Mouse (Mus musculus): ENCODE data around the gene Cct4. TPM values are rescaled to one million over a fixed set of nuclear protein-coding genes. Genes with fewer than 3 reads are reported as not detected.

The Cct4 gene
- polyA plus RNA-seq, 1 experiment from 2014 or later = 448 TPM

DNA sequence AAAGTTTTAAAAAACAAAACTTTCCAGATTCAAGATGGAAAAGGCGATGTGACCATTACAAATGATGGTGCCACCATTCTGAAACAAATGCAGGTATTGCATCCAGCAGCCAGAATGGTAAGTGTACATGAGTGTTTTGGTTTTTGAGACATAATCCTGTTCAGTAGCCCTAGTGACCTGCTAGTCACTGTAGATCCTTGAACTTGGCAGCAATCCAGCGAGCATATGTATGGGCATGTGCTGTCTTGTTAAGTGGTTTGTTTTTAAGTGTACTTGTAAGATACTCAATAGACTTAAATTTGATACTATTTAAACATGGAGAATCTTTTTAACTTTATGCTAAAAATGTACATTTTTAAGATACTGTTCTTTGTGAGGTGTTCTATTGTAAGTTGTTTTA is 4.0 kb downstream of the Cct4 start:
- Histone ChIP-seq H3K36me3 (ENCODE audit: control insufficient read depth, insufficient read depth, low read length) (peaks cover 20% of the 10 kb centered on the region), H3K4me2 (no peak overlapping the region), H3K27me3 (ENCODE audit: control insufficient read depth, insufficient read depth, low read length) (no peaks in the 10 kb centered on the region), H3K9ac (ENCODE audit: low read length) (no peak overlapping the region), H3K4me1 (ENCODE audit: control insufficient read depth, insufficient read depth, low read length) (peaks cover 13% of the 10 kb centered on the region), H3K4me3 (ENCODE audit: low read depth, low read length) (no peak overlapping the region), H3K27ac (ENCODE audit: low read depth, low read length) (no peak overlapping the region), H3K9me3 (ENCODE audit: control insufficient read depth, low read length) (no peaks in the 10 kb centered on the region)
- WGBS = 95% methylated on average over 2 of the region's 2 CpGs
- peak; percentile 54 for DNase-seq (ENCODE audit: low spot score, missing footprints)
- no peak for ATAC-seq (ENCODE audit: low FRiP score)

GRCm38 (mm10) chr11:22995461-22995860 is 5.1 kb downstream of the Cct4 start:
- peaks cover 25% of the 10 kb centered on the region for H3K36me3 ChIP-seq (ENCODE audit: control insufficient read depth, insufficient read depth, low read length)

DNA sequence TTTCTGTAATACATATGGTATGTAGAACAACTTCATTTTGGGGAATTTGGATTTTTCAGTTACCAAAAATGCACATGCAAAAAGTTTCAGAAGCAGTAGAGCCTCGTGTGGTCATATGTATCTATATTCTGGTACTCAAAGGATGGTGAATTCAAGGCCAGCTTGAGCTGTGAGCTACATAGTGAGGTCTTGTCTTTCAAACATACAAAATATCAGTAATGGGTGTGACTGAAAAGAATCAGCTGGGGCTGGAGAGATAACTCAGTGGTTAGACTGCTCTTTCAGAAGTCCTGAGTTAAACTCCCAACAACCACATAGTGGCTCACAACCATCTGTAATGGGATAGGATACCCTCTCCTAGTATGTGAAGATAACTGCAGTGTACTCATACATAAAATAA is 8.0 kb downstream of the Cct4 start:
- no peaks in the 10 kb centered on the region for H3K27me3 ChIP-seq (ENCODE audit: control insufficient read depth, insufficient read depth, low read length)
- H3K4me3 ChIP-seq (ENCODE audit: low read depth, low read length) = no peak overlapping the region
- WGBS = 73% methylated on average over 1 of the region's 1 CpGs
- no peak overlapping the region for H3K4me2 ChIP-seq
- H3K9me3 ChIP-seq (ENCODE audit: control insufficient read depth, low read length) = no peaks in the 10 kb centered on the region
- DNase-seq (ENCODE audit: low spot score, missing footprints) (peak; percentile 87), ATAC-seq (ENCODE audit: low FRiP score) (no peak)
- H3K27ac ChIP-seq (ENCODE audit: low read depth, low read length) = no peak overlapping the region
- no peak overlapping the region for H3K9ac ChIP-seq (ENCODE audit: low read length)
- H3K4me1 ChIP-seq (ENCODE audit: control insufficient read depth, insufficient read depth, low read length) = no peaks in the 10 kb centered on the region
- peaks cover 39% of the 10 kb centered on the region for H3K36me3 ChIP-seq (ENCODE audit: control insufficient read depth, insufficient read depth, low read length)

More at GRCm38 (mm10) chr11:22995461-22995860, 5.1 kb downstream of the Cct4 start:
- Histone ChIP-seq H3K27me3 (ENCODE audit: control insufficient read depth, insufficient read depth, low read length) (no peaks in the 10 kb centered on the region), H3K4me3 (ENCODE audit: low read depth, low read length) (no peak overlapping the region), H3K9ac (ENCODE audit: low read length) (no peak overlapping the region), H3K9me3 (ENCODE audit: control insufficient read depth, low read length) (no peaks in the 10 kb centered on the region), H3K27ac (ENCODE audit: low read depth, low read length) (no peak overlapping the region), H3K4me1 (ENCODE audit: control insufficient read depth, insufficient read depth, low read length) (peaks cover 9% of the 10 kb centered on the region), H3K4me2 (no peak overlapping the region)
- WGBS = 93% methylated on average over 4 of the region's 4 CpGs
- no peak for ATAC-seq (ENCODE audit: low FRiP score)
- DNase-seq (ENCODE audit: low spot score, missing footprints) = peak; percentile 72

DNA sequence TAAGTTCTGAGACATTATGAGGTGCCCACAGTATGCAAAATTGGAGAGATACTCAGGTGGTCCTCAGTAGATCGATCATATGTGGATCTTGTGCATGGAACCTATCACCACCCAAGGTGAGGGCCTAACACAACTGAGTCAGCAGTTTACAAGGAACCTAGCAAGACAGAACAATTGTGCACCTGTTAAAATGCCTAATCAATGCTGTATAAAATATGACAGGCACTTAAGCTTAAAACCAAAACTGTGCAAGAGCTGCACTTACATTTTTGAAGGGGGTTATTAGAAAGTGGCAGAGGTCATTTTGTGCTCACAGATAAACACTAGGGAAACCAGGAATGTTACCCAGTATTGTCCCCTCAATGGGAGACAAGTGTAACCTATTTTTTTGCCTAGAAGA is 15.0 kb downstream of the Cct4 start:
- Histone ChIP-seq H3K4me3 (ENCODE audit: low read depth, low read length) (no peak overlapping the region), H3K9me3 (ENCODE audit: control insufficient read depth, low read length) (no peaks in the 10 kb centered on the region), H3K4me1 (ENCODE audit: control insufficient read depth, insufficient read depth, low read length) (peaks cover 4% of the 10 kb centered on the region; the same call in 1 of the 2 replicates), H3K27me3 (ENCODE audit: control insufficient read depth, insufficient read depth, low read length) (no peaks in the 10 kb centered on the region), H3K4me2 (no peak overlapping the region), H3K27ac (ENCODE audit: low read depth, low read length) (no peak overlapping the region), H3K9ac (ENCODE audit: low read length) (no peak overlapping the region), H3K36me3 (ENCODE audit: control insufficient read depth, insufficient read depth, low read length) (peaks cover 22% of the 10 kb centered on the region)
- 95% methylated on average over 1 of the region's 1 CpGs for WGBS
- ATAC-seq (ENCODE audit: low FRiP score) (no peak), DNase-seq (ENCODE audit: low spot score, missing footprints) (no peak)

DNA sequence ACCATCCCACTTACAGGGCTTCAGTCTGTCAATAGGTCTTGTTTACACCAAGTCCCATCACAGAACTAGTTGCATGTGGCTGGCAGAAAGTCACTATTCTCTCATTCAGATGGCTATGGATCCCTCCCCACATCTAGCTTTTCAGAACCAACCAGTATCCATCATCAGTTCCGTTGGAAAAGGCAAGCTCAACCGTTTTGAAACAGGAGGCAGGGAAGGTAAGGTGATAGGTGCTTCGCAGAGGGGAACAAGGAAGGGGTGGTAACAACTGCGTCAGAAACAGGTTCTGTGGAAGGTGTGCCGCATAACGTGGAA is 16.8 kb downstream of the Cct4 start:
- Histone ChIP-seq H3K27me3 (ENCODE audit: control insufficient read depth, insufficient read depth, low read length) (no peaks in the 10 kb centered on the region), H3K4me3 (ENCODE audit: low read depth, low read length) (peak overlapping the region; percentile 40), H3K9ac (ENCODE audit: low read length) (no peak overlapping the region), H3K4me1 (ENCODE audit: control insufficient read depth, insufficient read depth, low read length) (peaks cover 4% of the 10 kb centered on the region; the same call in 1 of the 2 replicates), H3K9me3 (ENCODE audit: control insufficient read depth, low read length) (no peaks in the 10 kb centered on the region), H3K27ac (ENCODE audit: low read depth, low read length) (0 out of 2 replicates have a peak overlapping the region, but pooled peaks have one; percentile 25), H3K36me3 (ENCODE audit: control insufficient read depth, insufficient read depth, low read length) (peaks cover 15% of the 10 kb centered on the region; the same call in 1 of the 2 replicates), H3K4me2 (peak overlapping the region; percentile 62)
- 8% methylated on average over 6 of the region's 6 CpGs for WGBS
- no peak for DNase-seq (ENCODE audit: low spot score, missing footprints)
- peak; percentile 43 for ATAC-seq (ENCODE audit: low FRiP score)

- ATAC-seq (ENCODE audit: low FRiP score) = peak; percentile 93
- under 1% methylated on average over 22 of the region's 22 CpGs for WGBS
Measured at GRCm38 (mm10) chr11:23007481-23008180, 17.3 kb downstream of the Cct4 start, which contains the start of gene Fam161a. Gene Fam161a, plus strand, starts transcription at chr11:23007531.

DNA sequence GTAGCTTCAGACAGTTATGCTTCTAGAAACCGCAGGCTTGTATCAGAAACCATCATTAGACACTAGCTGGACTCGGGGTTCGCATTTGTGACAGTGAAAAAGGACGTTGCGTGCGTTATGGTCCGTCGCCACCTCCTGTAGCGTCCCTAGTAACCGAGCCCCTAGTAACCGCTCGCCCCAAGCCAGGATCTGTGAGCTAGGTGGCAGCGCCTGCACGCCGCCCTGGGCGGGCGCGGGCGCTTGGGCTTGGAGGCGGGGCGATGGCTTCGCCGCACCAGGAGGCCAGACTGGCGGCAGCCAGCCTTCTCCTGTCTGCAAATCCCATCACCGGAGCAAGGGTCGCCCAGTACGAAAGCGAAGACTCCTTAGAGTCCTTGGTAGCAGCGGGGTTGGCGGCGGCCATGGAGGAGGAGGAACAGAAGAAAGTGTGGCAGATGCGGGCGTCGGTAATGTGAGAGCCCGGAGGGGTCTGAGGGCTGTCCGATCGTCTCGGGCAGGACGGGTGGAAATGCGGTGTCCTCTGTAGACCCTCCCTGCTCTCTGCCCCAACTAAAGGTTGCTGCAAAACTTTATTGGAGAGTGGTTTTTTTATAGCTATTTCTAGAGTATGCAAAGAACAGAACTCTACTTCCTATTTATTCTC is 18.0 kb downstream of the Cct4 start:
- peak overlapping the region; percentile 55 for H3K27ac ChIP-seq (ENCODE audit: low read depth, low read length)
- WGBS = under 1% methylated on average over 40 of the region's 40 CpGs
- H3K9me3 ChIP-seq (ENCODE audit: control insufficient read depth, low read length) = no peaks in the 10 kb centered on the region
- H3K36me3 ChIP-seq (ENCODE audit: control insufficient read depth, insufficient read depth, low read length) = peaks cover 8% of the 10 kb centered on the region; the same call in 1 of the 2 replicates
- peak overlapping the region; percentile 66 for H3K9ac ChIP-seq (ENCODE audit: low read length)
- no peak for DNase-seq (ENCODE audit: low spot score, missing footprints)
- peak; percentile 97 for ATAC-seq (ENCODE audit: low FRiP score)
- peak overlapping the region; percentile 40 for H3K4me3 ChIP-seq (ENCODE audit: low read depth, low read length)
- H3K4me1 ChIP-seq (ENCODE audit: control insufficient read depth, insufficient read depth, low read length) = peaks cover 4% of the 10 kb centered on the region; the same call in 1 of the 2 replicates
- peak overlapping the region; percentile 62 for H3K4me2 ChIP-seq
- no peaks in the 10 kb centered on the region for H3K27me3 ChIP-seq (ENCODE audit: control insufficient read depth, insufficient read depth, low read length)

More at GRCm38 (mm10) chr11:23007481-23008180, 17.3 kb downstream of the Cct4 start, which contains the start of gene Fam161a:
- no peaks in the 10 kb centered on the region for H3K27me3 ChIP-seq (ENCODE audit: control insufficient read depth, insufficient read depth, low read length)
- H3K27ac ChIP-seq (ENCODE audit: low read depth, low read length) = peak within 1 kb of the TSS; percentile 55
- peak within 1 kb of the TSS; percentile 40 for H3K4me3 ChIP-seq (ENCODE audit: low read depth, low read length)
- H3K9me3 ChIP-seq (ENCODE audit: control insufficient read depth, low read length) = no peaks in the 10 kb centered on the region
- H3K9ac ChIP-seq (ENCODE audit: low read length) = peak within 1 kb of the TSS; percentile 66
- H3K4me2 ChIP-seq = peak within 1 kb of the TSS; percentile 62
- peak; percentile 98 for DNase-seq (ENCODE audit: low spot score, missing footprints)
- peaks cover 10% of the 10 kb centered on the region; the same call in 1 of the 2 replicates for H3K36me3 ChIP-seq (ENCODE audit: control insufficient read depth, insufficient read depth, low read length)
- H3K4me1 ChIP-seq (ENCODE audit: control insufficient read depth, insufficient read depth, low read length) = peaks cover 4% of the 10 kb centered on the region; the same call in 1 of the 2 replicates

GRCm38 (mm10) chr11:23008824-23009200 is 18.5 kb downstream of the Cct4 start:
- peak overlapping the region; percentile 66; the same call in 1 of the 2 replicates for H3K9ac ChIP-seq (ENCODE audit: low read length)
- peaks cover 4% of the 10 kb centered on the region; the same call in 1 of the 2 replicates for H3K4me1 ChIP-seq (ENCODE audit: control insufficient read depth, insufficient read depth, low read length)
- H3K4me2 ChIP-seq = peak overlapping the region; percentile 62

DNA sequence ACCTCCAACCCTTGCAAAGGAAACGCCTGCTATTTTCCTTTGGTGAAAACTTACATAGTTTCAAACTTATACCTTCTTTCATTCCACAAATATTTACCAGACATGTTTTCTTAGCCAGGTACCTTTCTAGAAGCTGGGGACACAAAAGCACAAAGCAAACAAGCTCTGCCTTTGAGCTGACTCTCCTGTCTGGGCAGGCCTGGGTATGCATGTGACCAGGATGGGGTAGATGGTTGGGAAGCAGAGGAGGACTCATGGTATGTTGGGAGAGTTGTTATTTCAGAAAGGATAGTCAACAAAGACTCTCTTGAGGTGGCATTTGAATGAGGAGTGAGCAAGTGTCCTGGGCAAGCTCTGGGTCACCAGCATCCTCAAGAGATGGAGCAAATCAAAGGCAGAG is 22.8 kb downstream of the Cct4 start:
- ATAC-seq (ENCODE audit: low FRiP score) = no peak
- no peak overlapping the region for H3K27ac ChIP-seq (ENCODE audit: low read depth, low read length)
- no peak for DNase-seq (ENCODE audit: low spot score, missing footprints)
- no peaks in the 10 kb centered on the region for H3K9me3 ChIP-seq (ENCODE audit: control insufficient read depth, low read length)
- no peaks in the 10 kb centered on the region for H3K4me1 ChIP-seq (ENCODE audit: control insufficient read depth, insufficient read depth, low read length)
- no peaks in the 10 kb centered on the region for H3K36me3 ChIP-seq (ENCODE audit: control insufficient read depth, insufficient read depth, low read length)
- no peak overlapping the region for H3K4me2 ChIP-seq
- H3K4me3 ChIP-seq (ENCODE audit: low read depth, low read length) = no peak overlapping the region
- WGBS = 72% methylated on average over 1 of the region's 1 CpGs
- H3K9ac ChIP-seq (ENCODE audit: low read length) = no peak overlapping the region
- H3K27me3 ChIP-seq (ENCODE audit: control insufficient read depth, insufficient read depth, low read length) = no peaks in the 10 kb centered on the region

More at GRCm38 (mm10) chr11:23008824-23009200, 18.5 kb downstream of the Cct4 start:
- Histone ChIP-seq H3K4me3 (ENCODE audit: low read depth, low read length) (peak overlapping the region; percentile 40), H3K36me3 (ENCODE audit: control insufficient read depth, insufficient read depth, low read length) (peaks cover 4% of the 10 kb centered on the region; the same call in 1 of the 2 replicates), H3K9me3 (ENCODE audit: control insufficient read depth, low read length) (no peaks in the 10 kb centered on the region), H3K27ac (ENCODE audit: low read depth, low read length) (no peak overlapping the region; the same call in 1 of the 2 replicates), H3K27me3 (ENCODE audit: control insufficient read depth, insufficient read depth, low read length) (no peaks in the 10 kb centered on the region)
- WGBS = 48% methylated on average over 4 of the region's 4 CpGs
- peak; percentile 90 for DNase-seq (ENCODE audit: low spot score, missing footprints)
- no peak for ATAC-seq (ENCODE audit: low FRiP score)

Measured in midbrain, embryonic 11.5 days (tissue).